Mouse (Mus musculus) small intestine, adult 2 months (tissue): ENCODE results near the gene Nectin1. TPM values are rescaled to one million over a fixed set of nuclear protein-coding genes. Genes with fewer than 3 reads are reported as not detected.
A peak's percentile ranks its signal among the peaks of the same experiment; 100 is the strongest.

ENCODE experiments used
- H3K27ac ChIP-seq: fragments of 200-500 bp; 2 replicates; pipeline ENCODE4 v1.5.1; 2012; ENCODE audit warnings: low read depth, low read length, control low read depth, inconsistent platforms; ENCODE audit not compliant: insufficient read depth
- H3K27me3 ChIP-seq: fragments of 200-500 bp; 2 replicates; pipeline ENCODE4 v1.6.1; 2012; ENCODE audit warnings: mild to moderate bottlenecking, moderate library complexity, low read length, inconsistent platforms; ENCODE audit not compliant: control insufficient read depth, insufficient read depth
- H3K36me3 ChIP-seq: fragments of 200-500 bp; 2 replicates; pipeline ENCODE4 v1.6.1; 2012; ENCODE audit warnings: mild to moderate bottlenecking, low read length, control low read depth, inconsistent platforms; ENCODE audit not compliant: control insufficient read depth, insufficient read depth
- H3K4me1 ChIP-seq: fragments of 200-500 bp; 2 replicates; pipeline ENCODE4 v1.6.1; 2012; ENCODE audit warnings: low read length, inconsistent platforms, mixed read lengths; ENCODE audit not compliant: control insufficient read depth, insufficient read depth, insufficient read length
- H3K4me3 ChIP-seq: fragments of 200-500 bp; 2 replicates; pipeline ENCODE4 v1.5.1; 2012; ENCODE audit warnings: low read depth, mild to moderate bottlenecking, control low read depth, inconsistent platforms, low read length, moderate library complexity
- CTCF ChIP-seq: fragments of 200-500 bp; IDR thresholded peaks from 2 replicates; pipeline ENCODE4 v1.5.1; 2012; ENCODE audit warnings: low read depth, mild to moderate bottlenecking, control low read depth, inconsistent platforms, low read length, moderate library complexity, mixed read lengths; ENCODE audit not compliant: insufficient replicate concordance, insufficient read length; ENCODE audit errors: extremely low read depth
- POLR2A ChIP-seq: fragments of 200-500 bp; IDR thresholded peaks from 2 replicates; pipeline ENCODE4 v1.6.1; 2012; ENCODE audit warnings: low read depth, mild to moderate bottlenecking, control low read depth, inconsistent platforms, low read length, moderate library complexity
- WGBS: fragments of 180-500 bp; shearing (Covaris S2); methylation state at CpG from one replicate; pipeline ENCODE4 v1.1.7; 2018; 5-methylcytosine and 5-hydroxymethylcytosine counted together
- polyA plus RNA-seq: library from polyadenylated mRNA; depleted of rRNA; stranded (reverse); fragments of >200 nt; gene quantifications from 2 replicates; pipeline ENCODE4 v1.2.3, GENCODE M21; 2012

Gene Nectin1
- polyA plus RNA-seq, 1 experiment, result 15.3 TPM

- Histone ChIP-seq H3K4me1 (no peaks in the 10 kb centered on the region), H3K27ac (no peak overlapping the region), H3K36me3 (no peaks in the 10 kb centered on the region), H3K27me3 (peaks cover 6% of the 10 kb centered on the region; the same call in 1 of the 2 replicates), H3K4me3 (no peak overlapping the region)
- TF ChIP-seq CTCF, result peak; percentile 84
- TF ChIP-seq POLR2A, result no peak
- 13% methylated on average over 17 of the region's 17 CpGs for WGBS
These were observed 102.1 kb downstream of the Nectin1 start for GRCm38 (mm10) chr9:43845660-43846455.

GRCm38 (mm10) chr9:43847861-43848260, 104.1 kb downstream of the Nectin1 start:
- H3K27me3 ChIP-seq, result peaks cover 6% of the 10 kb centered on the region; the same call in 1 of the 2 replicates
- H3K4me1 ChIP-seq, result no peaks in the 10 kb centered on the region
- TF ChIP-seq CTCF, result no peak
- TF ChIP-seq POLR2A, result no peak
- no peaks in the 10 kb centered on the region for H3K36me3 ChIP-seq
- no peak overlapping the region for H3K27ac ChIP-seq
- no peak overlapping the region for H3K4me3 ChIP-seq
- WGBS, result 47% methylated on average over 5 of the region's 5 CpGs

GRCm38 (mm10) chr9:43850281-43850680, 106.5 kb downstream of the Nectin1 start:
- Histone ChIP-seq H3K4me1 (no peaks in the 10 kb centered on the region), H3K36me3 (no peaks in the 10 kb centered on the region), H3K27me3 (peaks cover 5% of the 10 kb centered on the region; the same call in 1 of the 2 replicates), H3K27ac (no peak overlapping the region), H3K4me3 (no peak overlapping the region)
- TF ChIP-seq POLR2A, result no peak
- TF ChIP-seq CTCF, result no peak
- 80% methylated on average over 8 of the region's 8 CpGs for WGBS

DNA sequence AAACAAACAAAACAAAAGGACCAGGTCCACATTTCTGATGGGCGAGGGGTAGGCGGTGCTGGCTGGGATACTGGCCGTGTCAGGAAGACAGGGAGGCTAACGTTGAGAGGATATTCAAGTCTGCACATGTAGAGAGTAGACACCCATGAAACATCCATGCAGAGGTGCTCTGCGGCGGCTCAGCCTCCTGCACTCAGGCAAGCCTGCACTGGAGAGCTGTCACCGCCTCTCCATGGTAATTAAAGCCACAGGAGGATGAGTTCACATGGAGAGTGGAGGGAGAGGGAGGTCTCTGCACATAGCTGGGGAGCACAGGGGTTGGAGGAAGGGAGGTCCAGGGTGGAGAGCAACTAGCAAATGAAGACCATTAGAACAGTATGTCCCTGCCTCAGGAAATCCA, 107.4 kb downstream of the Nectin1 start:
- TF ChIP-seq CTCF (no peak), POLR2A (no peak)
- H3K27me3 ChIP-seq, result no peaks in the 10 kb centered on the region
- no peaks in the 10 kb centered on the region for H3K36me3 ChIP-seq
- no peaks in the 10 kb centered on the region for H3K4me1 ChIP-seq
- H3K4me3 ChIP-seq, result no peak overlapping the region
- WGBS, result 69% methylated on average over 7 of the region's 7 CpGs
- H3K27ac ChIP-seq, result no peak overlapping the region

DNA sequence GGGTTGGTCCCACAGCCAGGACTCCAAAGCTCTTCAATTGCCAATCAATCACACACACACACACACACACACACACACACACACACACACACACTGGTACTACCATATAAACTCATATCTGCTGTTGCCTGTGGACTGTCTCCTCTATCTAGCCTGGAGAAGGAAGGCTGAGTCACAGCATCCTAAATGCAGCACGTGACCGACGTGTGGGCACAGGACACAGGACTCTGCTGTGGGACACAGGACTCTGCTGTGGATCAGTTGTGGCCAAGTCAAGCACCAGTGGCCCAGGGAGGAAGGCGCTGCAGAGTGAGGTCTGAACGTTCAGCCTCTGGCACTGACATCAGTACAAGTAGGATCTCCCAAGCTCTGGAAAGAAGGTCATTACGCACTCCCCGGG, 112.1 kb downstream of the Nectin1 start:
- WGBS, result 79% methylated on average over 7 of the region's 7 CpGs
- no peaks in the 10 kb centered on the region for H3K27me3 ChIP-seq

More for the DNA sequence above, 112.1 kb downstream of the Nectin1 start:
- Histone ChIP-seq H3K4me3 (no peak overlapping the region), H3K36me3 (no peaks in the 10 kb centered on the region), H3K27ac (no peak overlapping the region), H3K4me1 (no peaks in the 10 kb centered on the region)
- no peak for TF ChIP-seq CTCF
- TF ChIP-seq POLR2A, result no peak
